Mouse (Mus musculus) duodenum, adult 2 months (tissue): ENCODE results near the gene Cep83. TPM values are rescaled to one million over a fixed set of nuclear protein-coding genes. Genes with fewer than 3 reads are reported as not detected.

Source experiments
- polyA plus RNA-seq: library from polyadenylated mRNA; depleted of rRNA; stranded (reverse); fragments of >200 nt; gene quantifications from 2 replicates; pipeline ENCODE4 v1.2.3, GENCODE M21; 2012; ENCODE audit warnings: low replicate concordance; rRNA removed

Cep83 gene
- 1.4 and 2.6 TPM in 2 replicates for polyA plus RNA-seq

DNA sequence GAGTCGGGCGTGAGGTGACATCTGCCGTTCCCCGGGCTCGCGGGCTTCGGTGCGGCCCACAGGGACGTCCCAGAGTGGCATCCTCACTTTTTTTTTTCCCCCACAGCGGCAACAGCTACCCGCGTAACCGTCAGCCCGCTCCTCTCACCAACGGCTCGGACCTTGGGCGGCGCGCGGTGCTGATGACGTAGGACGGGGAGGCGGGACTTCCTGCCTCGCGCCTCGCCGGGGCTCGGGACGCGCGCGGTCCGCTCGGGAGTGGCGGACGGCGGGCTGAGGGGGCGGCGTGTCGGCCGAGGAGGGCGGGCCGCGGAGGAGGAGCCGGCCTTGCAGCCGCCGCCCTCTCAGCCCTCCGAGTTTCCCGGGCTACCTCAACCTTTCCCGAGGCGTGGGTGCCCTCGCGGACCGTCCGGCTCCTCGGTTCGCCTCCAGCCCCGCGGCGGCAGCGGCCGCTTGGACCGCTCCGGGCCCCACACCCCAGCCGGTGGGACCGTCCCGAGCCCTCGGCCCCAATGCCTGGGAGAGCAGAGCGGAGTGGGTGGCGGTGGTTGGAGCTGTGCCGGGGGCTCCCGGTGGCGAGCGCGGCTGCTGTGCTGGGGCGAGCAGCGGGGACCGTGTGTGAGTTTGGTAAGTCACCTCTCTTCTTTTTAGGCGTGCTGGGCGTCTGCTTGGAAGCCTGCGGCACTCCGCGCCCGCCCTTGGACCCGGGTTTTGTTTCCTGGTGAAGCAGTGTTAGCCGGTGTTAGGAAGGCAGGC, at the start of gene Cep83:
TSS of gene Cep83 (plus strand) at position 235 of the 756 bp plus-strand sequence.

